Mouse (Mus musculus): ENCODE measurements around the gene Gm49320. TPM values are rescaled to one million over a fixed set of nuclear protein-coding genes. Genes with fewer than 3 reads are reported as not detected.

The Gm49320 gene
- polyA plus RNA-seq, 1 experiment from 2014 or later, result 1.6 TPM

DNA sequence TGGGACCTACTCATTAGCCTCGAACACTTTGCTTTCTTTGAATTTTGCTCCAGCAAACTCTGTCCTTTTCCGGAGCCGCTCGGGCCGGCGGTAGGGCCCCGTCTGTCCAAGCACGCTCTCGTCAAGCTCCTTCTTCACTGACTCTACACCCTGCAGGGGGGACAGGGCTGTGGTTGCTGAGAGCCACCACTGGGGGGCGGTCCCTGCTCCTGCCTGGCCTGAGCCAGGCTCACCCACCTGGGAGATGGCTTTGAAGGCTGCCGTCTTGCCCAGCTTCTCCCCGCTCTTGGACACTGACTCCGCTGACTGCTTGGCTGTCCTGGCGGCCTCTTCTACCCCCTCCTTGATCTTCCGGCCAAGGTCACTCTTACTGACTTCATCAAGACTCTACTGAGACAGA lies 29.0 kb downstream of the Gm49320 start:
- no peak overlapping the region for H3K9ac ChIP-seq
- H3K27ac ChIP-seq, result no peak overlapping the region
- H3K9me3 ChIP-seq (ENCODE audit: control insufficient read depth, low read length), result no peaks in the 10 kb centered on the region
- H3K4me2 ChIP-seq (replicated peaks), result no peak overlapping the region
- DNase-seq (ENCODE audit: low spot score) (no peak), ATAC-seq (ENCODE audit: low FRiP score) (no peak)
- no peak overlapping the region for H3K4me3 ChIP-seq (replicated peaks; ENCODE audit: low read length)
- 77% methylated on average over 15 of the region's 15 CpGs for WGBS
- H3K27me3 ChIP-seq (ENCODE audit: control insufficient read depth, insufficient read depth, low read length), result no peaks in the 10 kb centered on the region
- H3K4me1 ChIP-seq (replicated peaks; ENCODE audit: control insufficient read depth, insufficient read depth, low read length), result no peaks in the 10 kb centered on the region
- peaks cover 94% of the 10 kb centered on the region for H3K36me3 ChIP-seq (replicated peaks; ENCODE audit: control insufficient read depth, insufficient read depth)

DNA sequence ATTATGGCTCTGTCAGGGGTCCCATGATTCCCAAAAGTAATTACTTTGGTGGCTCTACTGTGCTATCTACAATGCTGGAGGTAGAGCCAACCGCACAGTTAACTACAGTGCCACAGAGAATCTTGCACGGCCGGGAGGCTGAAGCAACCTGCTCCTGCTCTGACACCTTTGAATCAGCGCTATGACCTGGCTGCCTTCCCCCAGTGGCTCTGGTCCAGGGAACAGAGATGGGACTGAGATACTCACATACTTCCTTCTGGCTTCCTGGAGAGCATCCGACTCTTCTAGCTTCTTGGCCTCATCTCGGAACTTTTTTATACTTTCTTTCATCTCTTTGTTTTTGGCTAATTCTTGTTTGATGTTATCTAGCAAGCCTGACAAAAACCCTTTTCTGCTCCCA lies 30.9 kb downstream of the Gm49320 start:
- H3K4me3 ChIP-seq (replicated peaks; ENCODE audit: low read length), result no peak overlapping the region
- no peak overlapping the region for H3K4me2 ChIP-seq (replicated peaks)
- no peaks in the 10 kb centered on the region for H3K27me3 ChIP-seq (ENCODE audit: control insufficient read depth, insufficient read depth, low read length)
- WGBS, result 89% methylated on average over 6 of the region's 6 CpGs
- no peak overlapping the region for H3K9ac ChIP-seq
- H3K27ac ChIP-seq, result no peak overlapping the region
- DNase-seq (ENCODE audit: low spot score) (no peak), ATAC-seq (ENCODE audit: low FRiP score) (no peak)
- H3K36me3 ChIP-seq (replicated peaks; ENCODE audit: control insufficient read depth, insufficient read depth), result peaks cover 87% of the 10 kb centered on the region
- no peaks in the 10 kb centered on the region for H3K9me3 ChIP-seq (ENCODE audit: control insufficient read depth, low read length)
- H3K4me1 ChIP-seq (replicated peaks; ENCODE audit: control insufficient read depth, insufficient read depth, low read length), result no peaks in the 10 kb centered on the region

DNA sequence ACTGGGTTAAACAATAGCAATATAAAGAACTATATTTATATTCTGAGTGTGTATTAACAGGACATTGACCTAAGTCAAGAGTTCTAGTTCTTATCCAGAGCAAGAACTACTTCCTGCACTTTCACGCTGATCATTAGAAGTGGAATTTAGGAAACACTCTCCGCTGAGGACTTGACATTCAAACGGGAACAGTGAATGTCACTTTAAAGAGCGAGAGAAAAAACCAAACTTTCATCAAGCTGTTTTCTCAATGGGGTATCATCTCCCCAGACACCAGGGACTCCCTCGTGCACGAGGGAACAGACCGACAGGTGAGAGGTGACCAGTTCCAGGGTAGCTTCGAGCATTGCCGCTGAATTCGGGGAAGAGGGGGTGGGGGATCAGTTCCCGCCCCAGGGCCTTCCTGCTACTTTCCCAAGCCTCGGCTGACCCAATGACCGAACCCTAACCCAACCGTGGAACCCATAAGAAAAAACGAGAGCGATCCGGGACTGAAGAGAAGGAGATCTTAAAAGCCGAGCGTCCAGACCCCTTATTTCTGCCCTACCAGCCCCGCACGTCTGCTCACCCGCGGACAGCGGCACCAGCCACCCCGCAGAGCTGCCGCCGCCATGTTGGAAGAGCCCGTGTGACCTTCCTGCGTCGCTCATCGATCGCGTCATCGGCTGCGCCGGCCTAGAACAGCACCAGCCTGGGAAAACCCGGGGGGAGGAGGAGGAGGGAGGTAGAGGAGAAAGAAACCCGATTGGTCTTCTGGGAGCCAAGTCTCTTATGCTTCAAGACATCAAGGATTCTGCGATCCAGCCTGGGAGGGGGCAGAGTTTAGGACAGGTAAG lies 36.8 kb downstream of the Gm49320 start, which contains the start of gene Timm44:
Timm44 (minus strand) TSS at position 639 of the 836 bp plus-strand sequence.
- peak within 1 kb of the TSS; percentile 77 for H3K9ac ChIP-seq
- ATAC-seq (ENCODE audit: low FRiP score) (peak; percentile 98), DNase-seq (ENCODE audit: low spot score) (peak; percentile 99)
- peak within 1 kb of the TSS; percentile 68 for H3K4me2 ChIP-seq (replicated peaks)
- H3K9me3 ChIP-seq (ENCODE audit: control insufficient read depth, low read length), result no peaks in the 10 kb centered on the region
- WGBS, result 1% methylated on average over 39 of the region's 39 CpGs
- peaks cover 5% of the 10 kb centered on the region for H3K4me1 ChIP-seq (replicated peaks; ENCODE audit: control insufficient read depth, insufficient read depth, low read length)
- H3K27ac ChIP-seq, result peak within 1 kb of the TSS; percentile 81
- peaks cover 29% of the 10 kb centered on the region; the same call in 1 of the 2 replicates for H3K36me3 ChIP-seq (replicated peaks; ENCODE audit: control insufficient read depth, insufficient read depth)
- H3K4me3 ChIP-seq (replicated peaks; ENCODE audit: low read length), result peak within 1 kb of the TSS; percentile 77
- H3K27me3 ChIP-seq (ENCODE audit: control insufficient read depth, insufficient read depth, low read length), result no peaks in the 10 kb centered on the region

DNA sequence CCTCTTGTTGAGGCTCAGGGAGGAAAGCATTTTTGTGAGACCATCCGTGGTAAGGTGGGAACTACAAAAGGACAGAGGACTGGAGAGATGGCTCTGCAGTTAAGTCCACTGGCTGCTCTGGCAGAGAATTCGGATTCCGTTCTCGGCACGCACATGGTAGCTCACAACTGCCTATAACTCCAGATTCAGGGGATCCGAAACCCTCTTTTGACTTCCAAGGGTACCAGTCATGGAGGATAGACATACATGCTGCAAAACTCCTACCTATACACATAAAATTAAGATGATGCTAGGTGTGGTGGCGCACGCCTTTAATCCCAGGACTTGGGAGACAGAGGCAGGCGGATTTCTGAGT lies 37.4 kb downstream of the Gm49320 start:
- ATAC-seq (ENCODE audit: low FRiP score), result no peak
- H3K4me3 ChIP-seq (replicated peaks; ENCODE audit: low read length), result peak overlapping the region; percentile 77
- WGBS, result 31% methylated on average over 9 of the region's 9 CpGs

DNA sequence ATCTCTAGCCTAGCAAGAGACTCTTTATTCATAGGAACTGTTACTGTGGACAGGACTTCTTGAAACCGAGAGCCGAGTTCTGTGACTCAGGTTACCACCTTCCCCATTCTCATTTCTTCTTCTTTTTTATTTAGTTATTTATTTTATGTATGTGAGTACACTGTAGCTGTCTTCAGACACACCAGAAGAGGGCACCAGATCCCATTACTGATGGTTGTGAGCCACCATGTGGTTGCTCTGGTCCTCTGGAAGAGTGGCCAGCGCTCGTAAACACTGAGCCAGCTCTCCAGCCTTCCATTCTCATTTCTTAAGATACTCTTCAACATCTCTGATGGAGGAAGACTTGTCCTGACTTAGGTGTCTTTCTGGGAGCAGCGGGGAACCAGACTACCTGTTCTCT lies 54.1 kb downstream of the Gm49320 start:
- 92% methylated on average over 5 of the region's 5 CpGs for WGBS

More for the DNA sequence above, 37.4 kb downstream of the Gm49320 start:
- H3K36me3 ChIP-seq (replicated peaks; ENCODE audit: control insufficient read depth, insufficient read depth), result peaks cover 24% of the 10 kb centered on the region; the same call in 1 of the 2 replicates
- H3K4me2 ChIP-seq (replicated peaks), result peak overlapping the region; percentile 68
- H3K27ac ChIP-seq, result peak overlapping the region; percentile 81
- H3K4me1 ChIP-seq (replicated peaks; ENCODE audit: control insufficient read depth, insufficient read depth, low read length), result peaks cover 5% of the 10 kb centered on the region
- peak overlapping the region; percentile 77 for H3K9ac ChIP-seq
- no peak for DNase-seq (ENCODE audit: low spot score)
- no peaks in the 10 kb centered on the region for H3K27me3 ChIP-seq (ENCODE audit: control insufficient read depth, insufficient read depth, low read length)
- H3K9me3 ChIP-seq (ENCODE audit: control insufficient read depth, low read length), result no peaks in the 10 kb centered on the region

DNA sequence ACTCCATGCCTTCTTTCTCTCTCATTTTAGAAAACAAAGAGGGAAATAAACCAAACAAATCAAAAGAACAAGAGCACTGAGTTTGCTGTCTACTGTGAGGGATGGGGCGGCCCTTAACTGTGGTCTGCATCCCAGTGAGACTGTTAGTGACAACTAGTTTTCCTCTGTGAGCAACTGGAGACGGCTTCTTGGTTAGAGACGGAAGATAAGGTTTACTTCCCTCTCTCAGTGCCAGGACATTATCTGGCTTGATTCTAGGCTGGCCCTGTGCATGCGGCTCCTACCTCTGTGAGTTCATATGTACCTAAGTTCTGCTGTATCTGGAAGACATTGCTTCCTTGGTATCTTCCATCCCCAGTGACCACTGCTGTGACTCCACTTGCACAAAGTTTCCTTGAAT lies 59.2 kb downstream of the Gm49320 start:
- no peak overlapping the region for H3K4me2 ChIP-seq (replicated peaks)
- WGBS, result 97% methylated on average over 4 of the region's 4 CpGs
- no peaks in the 10 kb centered on the region for H3K9me3 ChIP-seq (ENCODE audit: control insufficient read depth, low read length)
- no peak overlapping the region for H3K9ac ChIP-seq
- H3K36me3 ChIP-seq (replicated peaks; ENCODE audit: control insufficient read depth, insufficient read depth), result peaks cover 97% of the 10 kb centered on the region
- H3K4me3 ChIP-seq (replicated peaks; ENCODE audit: low read length), result no peak overlapping the region
- H3K27ac ChIP-seq, result no peak overlapping the region
- no peaks in the 10 kb centered on the region for H3K27me3 ChIP-seq (ENCODE audit: control insufficient read depth, insufficient read depth, low read length)
- no peaks in the 10 kb centered on the region for H3K4me1 ChIP-seq (replicated peaks; ENCODE audit: control insufficient read depth, insufficient read depth, low read length)
- no peak for DNase-seq (ENCODE audit: low spot score)
- no peak for ATAC-seq (ENCODE audit: low FRiP score)

More for the DNA sequence above, 54.1 kb downstream of the Gm49320 start:
- Histone ChIP-seq H3K4me2 (replicated peaks) (no peak overlapping the region), H3K27me3 (ENCODE audit: control insufficient read depth, insufficient read depth, low read length) (no peaks in the 10 kb centered on the region), H3K27ac (no peak overlapping the region), H3K9ac (no peak overlapping the region), H3K4me3 (replicated peaks; ENCODE audit: low read length) (no peak overlapping the region), H3K9me3 (ENCODE audit: control insufficient read depth, low read length) (no peaks in the 10 kb centered on the region), H3K36me3 (replicated peaks; ENCODE audit: control insufficient read depth, insufficient read depth) (peaks cover 95% of the 10 kb centered on the region), H3K4me1 (replicated peaks; ENCODE audit: control insufficient read depth, insufficient read depth, low read length) (no peaks in the 10 kb centered on the region)
- DNase-seq (ENCODE audit: low spot score) (no peak), ATAC-seq (ENCODE audit: low FRiP score) (no peak)

Other genes starting within 250 kb of the Gm49320 start
- gene Cd209f, start 133.0 kb upstream of the Gm49320 start, polyA plus RNA-seq (2014; fragmentation: Nextera tagmentation; extraction: Ambion mirVana), result 0.20 TPM in 1 of 2 replicates, not detected in the other
- gene Cd209g, start 104.8 kb upstream of the Gm49320 start, polyA plus RNA-seq (2014; fragmentation: Nextera tagmentation; extraction: Ambion mirVana), result not detected in 2 replicates
- gene Evi5l, start 72.3 kb upstream of the Gm49320 start, polyA plus RNA-seq (2014; fragmentation: Nextera tagmentation; extraction: Ambion mirVana), result 88.7 and 90.3 TPM in 2 replicates
- gene Prr36, start 21.4 kb upstream of the Gm49320 start, polyA plus RNA-seq (2014; fragmentation: Nextera tagmentation; extraction: Ambion mirVana), result 58.8 and 60.8 TPM in 2 replicates
- 0.05 TPM in 1 of 2 replicates, not detected in the other for gene Lrrc8e, start 12.0 kb upstream of the Gm49320 start, polyA plus RNA-seq (2014; fragmentation: Nextera tagmentation; extraction: Ambion mirVana)
- 19.5 and 21.4 TPM in 2 replicates for gene Map2k7, start 125 bp upstream of the Gm49320 start, polyA plus RNA-seq (2014; fragmentation: Nextera tagmentation; extraction: Ambion mirVana)
- gene Tgfbr3l, start 9.3 kb downstream of the Gm49320 start, polyA plus RNA-seq (2014; fragmentation: Nextera tagmentation; extraction: Ambion mirVana), result 2.5 and 3.3 TPM in 2 replicates
- 62.3 and 65.1 TPM in 2 replicates for gene Snapc2, start 14.2 kb downstream of the Gm49320 start, polyA plus RNA-seq (2014; fragmentation: Nextera tagmentation; extraction: Ambion mirVana)
- 219 and 235 TPM in 2 replicates for gene Ctxn1, start 20.4 kb downstream of the Gm49320 start, polyA plus RNA-seq (2014; fragmentation: Nextera tagmentation; extraction: Ambion mirVana)
- 49.1 and 51.8 TPM in 2 replicates for gene Timm44, start 37.0 kb downstream of the Gm49320 start, polyA plus RNA-seq (2014; fragmentation: Nextera tagmentation; extraction: Ambion mirVana)
- 15.6 and 16.8 TPM in 2 replicates for gene Ccl25, start 86.3 kb downstream of the Gm49320 start, polyA plus RNA-seq (2014; fragmentation: Nextera tagmentation; extraction: Ambion mirVana)
- gene Elavl1, start 86.5 kb downstream of the Gm49320 start, polyA plus RNA-seq (2014; fragmentation: Nextera tagmentation; extraction: Ambion mirVana), result 114 and 134 TPM in 2 replicates

Measured in hindbrain, embryonic 14.5 days (tissue).